Mouse (Mus musculus): ENCODE measurements around the gene Slc45a2.

DNA sequence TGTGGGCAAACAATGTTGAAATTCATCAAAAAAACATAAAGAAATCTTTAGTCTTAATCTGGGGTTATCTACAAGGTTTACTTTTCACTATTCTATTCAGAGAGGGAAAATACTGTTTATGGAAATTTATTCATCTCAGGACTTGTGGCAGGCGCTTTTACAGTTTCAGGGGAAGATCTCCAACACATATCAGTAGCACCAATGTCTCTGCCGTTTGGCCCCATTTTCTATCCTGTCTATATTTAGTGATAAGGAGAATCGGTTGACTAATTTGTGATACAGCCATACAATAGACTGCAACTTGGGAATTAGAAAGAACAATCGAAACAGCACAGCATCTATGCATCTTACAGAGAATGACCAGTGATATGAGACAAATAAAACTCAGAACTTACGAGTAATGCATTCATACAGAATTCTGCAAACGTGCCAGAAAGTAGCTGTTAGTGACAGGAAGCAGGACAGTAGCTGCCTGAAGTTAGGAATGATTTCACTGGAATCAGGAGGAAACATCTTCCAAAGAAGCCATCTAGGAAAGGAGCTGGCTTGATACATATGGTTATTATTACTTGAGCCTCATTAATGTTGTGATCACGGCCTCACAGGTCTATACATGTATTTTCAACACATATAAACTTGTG is 54.0 kb downstream of the Slc45a2 start:
- TF ChIP-seq GATA1 (IDR thresholded peaks at IDR 0.05; ENCODE audit: low read length) (no peak), TAL1 (IDR thresholded peaks at IDR 0.05; ENCODE audit: low read length) (no peak)

Data from erythroblast, embryonic 14.5 days (primary cell).